Mouse (Mus musculus): ENCODE results near the gene Mgmt.

Gene Mgmt

GRCm38 (mm10) chr7:137066997-137067396, 172.6 kb downstream of the Mgmt start:
- no peak for DNase-seq

- no peak for DNase-seq
These were observed 173.3 kb downstream of the Mgmt start for GRCm38 (mm10) chr7:137067758-137068157.

- no peak for DNase-seq
These were observed 174.4 kb downstream of the Mgmt start for GRCm38 (mm10) chr7:137068796-137069195.

- no peak for DNase-seq
These were observed 175.4 kb downstream of the Mgmt start for GRCm38 (mm10) chr7:137069768-137070167.

- no peak for DNase-seq
These were observed 176.9 kb downstream of the Mgmt start for GRCm38 (mm10) chr7:137071346-137071745.

GRCm38 (mm10) chr7:137073878-137074277, 179.5 kb downstream of the Mgmt start:
- no peak for DNase-seq

GRCm38 (mm10) chr7:137074324-137074723, 179.9 kb downstream of the Mgmt start:
- no peak for DNase-seq

- DNase-seq: no peak
These were observed 180.9 kb downstream of the Mgmt start for GRCm38 (mm10) chr7:137075301-137075700.

GRCm38 (mm10) chr7:137080171-137080570, 185.8 kb downstream of the Mgmt start:
- DNase-seq: no peak

GRCm38 (mm10) chr7:137082171-137082570, 187.8 kb downstream of the Mgmt start:
- no peak for DNase-seq

- DNase-seq: no peak
These were observed 190.2 kb downstream of the Mgmt start for GRCm38 (mm10) chr7:137084651-137085050.

GRCm38 (mm10) chr7:137085969-137086606, 191.7 kb downstream of the Mgmt start:
- DNase-seq: no peak

GRCm38 (mm10) chr7:137087136-137087535, 192.7 kb downstream of the Mgmt start:
- no peak for DNase-seq

- no peak for DNase-seq
These were observed 193.7 kb downstream of the Mgmt start for GRCm38 (mm10) chr7:137088141-137088540.

- no peak for DNase-seq
These were observed 200.1 kb downstream of the Mgmt start for GRCm38 (mm10) chr7:137094551-137094950.

GRCm38 (mm10) chr7:137095702-137096101, 201.3 kb downstream of the Mgmt start:
- DNase-seq: no peak

GRCm38 (mm10) chr7:137099766-137100165, 205.4 kb downstream of the Mgmt start:
- DNase-seq: no peak

- no peak for DNase-seq
These were observed 208.3 kb downstream of the Mgmt start for GRCm38 (mm10) chr7:137102606-137103195.

- DNase-seq: no peak
These were observed 217.7 kb downstream of the Mgmt start for GRCm38 (mm10) chr7:137112101-137112500.

GRCm38 (mm10) chr7:137116246-137116645, 221.8 kb downstream of the Mgmt start:
- no peak for DNase-seq

GRCm38 (mm10) chr7:137121243-137121858, 226.9 kb downstream of the Mgmt start:
- no peak for DNase-seq

GRCm38 (mm10) chr7:137128726-137129125, 234.3 kb downstream of the Mgmt start:
- DNase-seq: peak; percentile 26

- no peak for DNase-seq
These were observed 235.8 kb downstream of the Mgmt start for GRCm38 (mm10) chr7:137130211-137130610.

- no peak for DNase-seq
These were observed 237.5 kb downstream of the Mgmt start for GRCm38 (mm10) chr7:137131957-137132356.

Data from layer of hippocampus, adult 9-11 months (tissue).